Mouse (Mus musculus): ENCODE data around the gene Sqor. TPM values are rescaled to one million over a fixed set of nuclear protein-coding genes. Genes with fewer than 3 reads are reported as not detected.

Sqor gene
- polyA plus RNA-seq (2012; fragmentation: generic; extraction: Trizol): 10 to 100 TPM; 11.9 to 25.8 TPM

GRCm38 (mm10) chr2:122765071-122765793, at the start of gene Sqor:
Gene Sqor, plus strand, starts transcription at chr2:122765237.

GRCm38 (mm10) chr2:122737894-122738830, 26.9 kb upstream of the Sqor start, which contains the start of gene Bloc1s6:
Gene Bloc1s6, plus strand, starts transcription at chr2:122738503.

Other genes starting within 250 kb of the Sqor start
- not detected for gene Gatm, start 153.9 kb upstream of the Sqor start, polyA plus RNA-seq (2012; fragmentation: generic; extraction: Trizol)
- gene AA467197, start 128.3 kb upstream of the Sqor start, polyA plus RNA-seq (2012; fragmentation: generic; extraction: Trizol): not detected
- 1 to 10 TPM in 1 of 2 experiments, under 1 TPM in 1; 0.90 to 4.1 TPM for gene Slc30a4, start 62.6 kb upstream of the Sqor start, polyA plus RNA-seq (2012; fragmentation: generic; extraction: Trizol)
- gene Bloc1s6, start 26.7 kb upstream of the Sqor start, polyA plus RNA-seq (2012; fragmentation: generic; extraction: Trizol): 10 to 100 TPM in 1 of 2 experiments, 1 to 10 TPM in 1; 5.8 to 13.4 TPM